Mouse (Mus musculus): ENCODE data around the gene Disc1. TPM values are rescaled to one million over a fixed set of nuclear protein-coding genes. Genes with fewer than 3 reads are reported as not detected.

Disc1 gene
- total RNA-seq (2023): 1 to 10 TPM; 4.6 to 5.1 TPM

GRCm38 (mm10) chr8:125053505-125054435, at the start of gene Disc1:
Disc1 (plus strand) TSS chr8:125054195.

GRCm38 (mm10) chr8:125012695-125013627, 41.0 kb upstream of the Disc1 start, which contains the start of gene Tsnax:
Tsnax (plus strand) TSS chr8:125012997.

Other genes with a start within 250 kb of the Disc1 start
- gene Gnpat, start 191.2 kb upstream of the Disc1 start, total RNA-seq (2023): 10 to 100 TPM; 63.8 to 68.8 TPM
- gene 2810004N23Rik, start 191.1 kb upstream of the Disc1 start, total RNA-seq (2023): 10 to 100 TPM; 28.8 to 30.0 TPM
- 10 to 100 TPM; 14.9 to 17.5 TPM for gene Exoc8, start 156.5 kb upstream of the Disc1 start, total RNA-seq (2023)
- 10 to 100 TPM; 33.2 to 38.3 TPM for gene Sprtn, start 156.3 kb upstream of the Disc1 start, total RNA-seq (2023)
- gene Egln1, start 104.9 kb upstream of the Disc1 start, total RNA-seq (2023): 10 to 100 TPM; 39.2 to 39.5 TPM
- 10 to 100 TPM; 50.0 to 60.1 TPM for gene Tsnax, start 41.2 kb upstream of the Disc1 start, total RNA-seq (2023)

All from T-cell, adult 66 days (primary cell).